Mouse (Mus musculus) monocyte, adult 5-6 weeks (primary cell): ENCODE measurements around the gene Lancl3. TPM values are rescaled to one million over a fixed set of nuclear protein-coding genes. Genes with fewer than 3 reads are reported as not detected.

Source experiments
- ATAC-seq: fragments of 153-309, 156-312 bp; replicated peaks from 2 replicates; pipeline ENCODE4 v1.8.0; 2017; ENCODE audit warnings: mild to moderate bottlenecking; ENCODE audit not compliant: low TSS enrichment, insufficient number of reproducible peaks, severe bottlenecking, poor library complexity, low FRiP score
- total RNA-seq: library from RNA; stranded (forward); fragments of 200-1000, 200-491, 200-594 nt; gene quantifications from 3 replicates; pipeline ENCODE4 v1.2.3, GENCODE M21; 2017

Lancl3 gene
- 0.97 to 1.3 TPM in 2 of 3 replicates, not detected in the other for total RNA-seq

- ATAC-seq = no peak
Observed at GRCm38 (mm10) chrX:9199761-9200371, at the start of gene Lancl3. Gene Lancl3 (plus strand): TSS chrX:9199902.

DNA sequence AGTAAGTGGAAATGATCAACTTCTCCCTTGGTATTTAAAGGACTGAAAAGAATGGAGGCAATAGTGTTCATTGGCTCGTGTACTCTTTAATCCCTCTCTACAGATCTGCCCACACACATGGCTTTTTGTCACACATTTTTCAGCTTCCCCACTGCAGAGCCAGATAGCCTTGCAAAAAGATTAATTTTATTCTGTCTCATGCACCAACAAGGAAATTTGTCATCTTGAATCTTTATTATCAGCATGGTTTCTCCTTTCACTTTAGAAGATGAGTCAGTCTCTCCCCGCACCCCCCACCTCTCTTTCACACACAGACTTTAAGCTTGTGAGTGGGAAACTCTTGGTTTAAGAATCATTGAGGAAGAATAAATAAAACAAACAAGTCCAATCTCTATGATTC lies 20.7 kb upstream of the Lancl3 start:
- no peak for ATAC-seq

GRCm38 (mm10) chrX:9181570-9181969 lies 18.1 kb upstream of the Lancl3 start:
- no peak for ATAC-seq

- ATAC-seq = no peak
Observed at GRCm38 (mm10) chrX:9200380-9200917, 747 bp downstream of the Lancl3 start.

DNA sequence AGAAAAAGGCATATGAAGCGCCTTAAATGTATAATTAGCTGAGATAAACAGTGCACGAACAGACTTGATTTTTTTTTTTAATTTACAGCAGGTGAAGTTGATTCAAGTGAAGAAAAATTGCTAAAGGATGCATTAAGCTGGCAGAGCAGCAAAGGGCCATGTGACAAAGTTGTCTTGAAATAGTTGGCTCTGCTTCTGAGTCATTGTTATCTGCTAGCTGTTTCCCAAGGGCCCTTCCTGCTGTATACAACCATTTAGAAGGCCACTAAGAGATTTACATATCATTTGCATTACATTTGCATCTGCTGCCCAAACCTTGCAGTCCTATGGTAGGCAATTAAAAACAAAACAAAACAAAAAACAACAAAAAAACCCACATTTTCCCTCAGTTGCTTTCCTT lies 2.3 kb downstream of the Lancl3 start:
- ATAC-seq = no peak

DNA sequence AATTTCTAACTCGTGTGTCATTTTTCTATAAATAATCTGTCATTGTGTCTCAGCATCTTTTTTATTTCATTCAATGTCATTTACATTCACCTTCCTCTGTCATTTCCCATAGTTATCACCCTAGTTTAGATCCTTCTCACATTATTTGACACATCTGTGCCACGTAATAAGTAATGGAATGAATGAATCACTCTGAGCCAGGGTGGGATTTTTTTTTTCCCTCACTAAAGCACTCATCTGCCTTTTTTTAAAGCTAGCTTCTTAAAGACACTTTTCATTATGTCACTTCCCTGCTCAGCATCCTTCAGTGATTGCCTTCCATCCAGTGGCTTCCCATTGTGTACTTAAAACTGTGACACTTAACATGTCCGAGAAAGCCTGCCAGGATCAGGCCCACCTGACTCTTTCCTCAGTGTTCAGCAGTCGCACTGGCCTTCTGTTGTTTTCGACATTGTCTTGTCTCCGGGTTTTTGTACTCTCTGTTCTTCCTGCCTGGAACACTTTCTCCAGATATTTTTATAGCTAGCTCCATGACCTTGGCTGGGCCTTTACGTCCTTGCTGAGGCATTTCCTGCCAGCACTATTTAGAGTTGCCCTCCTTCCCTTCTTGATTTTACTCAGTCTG lies 3.2 kb downstream of the Lancl3 start:
- no peak for ATAC-seq

- no peak for ATAC-seq
Observed at GRCm38 (mm10) chrX:9205121-9205520, 5.4 kb downstream of the Lancl3 start.

GRCm38 (mm10) chrX:9216244-9216643 lies 16.5 kb downstream of the Lancl3 start:
- ATAC-seq = no peak

DNA sequence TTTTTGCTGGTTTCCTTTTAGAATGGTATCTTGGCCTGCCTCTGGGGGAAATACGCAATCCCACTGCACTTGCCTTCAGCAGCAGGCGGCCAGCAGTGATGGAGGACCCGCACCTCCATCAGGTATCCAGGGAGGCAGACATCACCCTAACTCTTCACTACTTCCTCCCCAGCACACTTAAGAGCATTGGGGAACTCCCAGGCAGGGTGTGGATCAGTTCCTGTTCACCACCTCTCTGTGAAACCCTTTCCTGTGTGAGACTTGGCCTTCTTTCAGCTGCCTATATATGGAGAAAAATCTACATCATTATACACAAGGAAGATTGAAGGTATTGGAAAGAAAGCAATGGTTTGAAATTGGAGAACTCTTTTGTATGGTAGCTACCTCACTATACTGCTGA lies 19.9 kb downstream of the Lancl3 start:
- no peak for ATAC-seq

GRCm38 (mm10) chrX:9221206-9221605 lies 21.5 kb downstream of the Lancl3 start:
- no peak for ATAC-seq

GRCm38 (mm10) chrX:9221736-9222135 lies 22.0 kb downstream of the Lancl3 start:
- ATAC-seq = no peak

- no peak for ATAC-seq
Observed at GRCm38 (mm10) chrX:9222412-9223221, 22.9 kb downstream of the Lancl3 start.

- ATAC-seq = no peak
Observed at GRCm38 (mm10) chrX:9227105-9227504, 27.4 kb downstream of the Lancl3 start.

GRCm38 (mm10) chrX:9240737-9241591 lies 41.3 kb downstream of the Lancl3 start:
- ATAC-seq = no peak

DNA sequence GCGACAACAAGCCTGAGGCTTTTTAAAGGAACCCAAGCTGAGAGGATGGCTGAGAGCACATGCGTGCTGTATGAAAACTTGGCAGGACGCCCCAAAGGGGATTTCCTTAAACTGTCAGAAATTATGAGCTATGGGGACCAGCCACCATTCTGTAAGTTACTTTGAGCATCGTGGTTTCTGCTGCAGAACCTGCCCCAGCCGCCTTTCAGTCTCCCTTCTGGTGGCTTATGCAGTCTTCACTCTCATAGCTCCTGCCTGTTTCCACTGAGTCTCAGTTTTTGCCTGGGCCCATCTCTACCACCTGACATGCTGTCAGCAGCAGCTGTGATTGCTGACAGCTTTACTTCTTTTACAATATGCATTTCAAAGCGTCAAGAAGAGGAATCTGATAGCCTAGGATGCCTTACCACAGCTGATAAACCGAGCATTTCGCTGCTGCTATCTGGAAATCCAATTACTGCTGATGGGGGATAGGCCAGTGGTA lies 43.7 kb downstream of the Lancl3 start:
- ATAC-seq = no peak

DNA sequence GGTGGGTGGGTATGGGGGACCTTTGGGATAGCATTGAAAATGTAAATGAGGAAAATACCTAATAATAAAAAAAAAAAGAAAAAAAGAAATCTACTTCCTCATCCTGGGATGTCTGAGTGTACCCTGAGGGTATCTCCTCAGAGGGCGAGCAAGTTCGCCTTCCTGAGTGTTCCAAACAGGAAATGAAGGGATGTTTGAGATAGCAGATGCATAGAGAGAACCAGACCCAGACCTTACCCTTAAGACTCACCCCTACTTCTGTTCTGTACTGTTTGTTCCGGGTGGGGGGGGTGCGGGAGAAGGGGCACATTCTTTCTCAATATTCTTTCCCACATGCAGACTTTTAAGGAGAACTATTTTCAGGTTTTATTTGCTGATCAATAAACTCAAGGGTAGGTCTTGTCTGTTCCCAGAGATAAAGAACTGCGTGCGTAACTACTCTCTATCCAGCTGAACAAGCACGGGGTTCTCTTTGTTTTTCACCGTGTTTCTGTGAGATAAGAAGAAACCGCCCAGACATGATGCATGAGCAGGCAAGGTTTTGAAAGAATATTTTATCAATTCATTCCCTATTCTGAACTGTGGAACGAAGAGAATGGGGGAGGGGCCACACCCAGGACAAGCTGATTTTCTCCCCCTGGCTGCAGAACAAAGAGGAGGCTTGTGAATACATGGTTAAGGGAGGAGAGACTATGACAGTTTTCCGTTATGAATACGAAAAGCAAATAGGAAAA lies 45.1 kb downstream of the Lancl3 start:
- no peak for ATAC-seq

DNA sequence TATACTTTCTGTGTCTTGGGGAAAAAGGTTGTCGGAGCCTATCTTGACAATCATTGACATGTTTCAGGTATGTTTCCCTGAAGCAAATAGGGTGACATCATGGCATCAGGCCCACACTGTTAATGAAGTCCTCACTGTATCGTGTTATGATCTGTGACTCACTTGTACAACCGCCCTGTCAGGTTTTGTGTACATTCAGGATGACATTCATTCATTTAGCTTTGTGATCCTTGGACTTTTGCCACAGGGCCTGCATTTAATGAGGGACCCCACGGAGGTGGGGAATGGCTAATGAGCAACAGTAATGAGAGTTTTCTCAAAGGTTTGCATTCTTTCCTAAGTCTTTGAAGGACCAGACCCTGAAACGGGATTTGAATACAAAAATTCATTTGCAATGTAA lies 49.2 kb downstream of the Lancl3 start:
- no peak for ATAC-seq

- ATAC-seq = no peak
Observed at GRCm38 (mm10) chrX:9253990-9254389, 54.3 kb downstream of the Lancl3 start.
